Mouse (Mus musculus): ENCODE results near the gene Capn3.

DNA sequence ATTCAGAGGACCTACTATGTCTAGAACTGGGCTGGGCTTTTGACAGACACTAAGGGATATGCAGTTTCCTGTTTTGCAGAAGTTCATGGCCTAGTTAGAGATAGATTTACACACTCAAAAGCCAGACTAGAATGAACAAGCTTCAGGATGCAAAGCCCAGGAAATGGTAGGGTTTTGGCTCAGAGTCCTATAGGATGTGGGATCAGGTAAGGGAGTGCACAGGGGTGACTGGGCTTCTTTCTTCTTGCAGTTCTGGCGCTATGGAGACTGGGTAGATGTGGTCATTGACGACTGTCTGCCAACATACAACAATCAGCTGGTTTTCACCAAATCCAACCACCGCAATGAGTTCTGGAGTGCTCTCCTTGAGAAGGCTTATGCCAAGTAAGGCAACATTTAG is 28.4 kb downstream of the Capn3 start:
- no peak for TF ChIP-seq POLR2A (IDR thresholded peaks at IDR 0.05; ENCODE audit: extremely low read depth, insufficient read depth, low read length)
- TF ChIP-seq CTCF (IDR thresholded peaks at IDR 0.05; ENCODE audit: low read depth, low read length), result no peak

All from liver, adult 2 months (tissue).